Mouse (Mus musculus): Measurements from ENCODE around the gene Ogt. TPM values are rescaled to one million over a fixed set of nuclear protein-coding genes. Genes with fewer than 3 reads are reported as not detected.

Ogt gene
- polyA plus RNA-seq, 1 experiment from 2014 or later = 158 TPM

Other genes with a start within 250 kb of the Ogt start
- 43.6 and 44.8 TPM in 2 replicates for gene Zmym3, start 219.2 kb upstream of the Ogt start, polyA plus RNA-seq (2016; fragmentation: Nextera tagmentation; extraction: Ambion mirVana)
- 567 and 579 TPM in 2 replicates for gene Nono, start 210.7 kb upstream of the Ogt start, polyA plus RNA-seq (2016; fragmentation: Nextera tagmentation; extraction: Ambion mirVana)
- gene Itgb1bp2, start 191.0 kb upstream of the Ogt start, polyA plus RNA-seq (2016; fragmentation: Nextera tagmentation; extraction: Ambion mirVana) = 12.8 and 14.2 TPM in 2 replicates
- 21.1 and 24.9 TPM in 2 replicates for gene Taf1, start 107.3 kb upstream of the Ogt start, polyA plus RNA-seq (2016; fragmentation: Nextera tagmentation; extraction: Ambion mirVana)
- gene Cxcr3, start 94.2 kb downstream of the Ogt start, polyA plus RNA-seq (2016; fragmentation: Nextera tagmentation; extraction: Ambion mirVana) = not detected in 2 replicates
- gene Gm4779, start 154.4 kb downstream of the Ogt start, polyA plus RNA-seq (2016; fragmentation: Nextera tagmentation; extraction: Ambion mirVana) = 0.36 TPM in 1 of 2 replicates, not detected in the other
- 0.10 and 0.45 TPM in 2 replicates for gene 8030474K03Rik, start 154.6 kb downstream of the Ogt start, polyA plus RNA-seq (2016; fragmentation: Nextera tagmentation; extraction: Ambion mirVana)
- 16.8 and 21.0 TPM in 2 replicates for gene Nhsl2, start 209.3 kb downstream of the Ogt start, polyA plus RNA-seq (2016; fragmentation: Nextera tagmentation; extraction: Ambion mirVana)

Measured in limb, embryonic 12.5 days (tissue).